Mouse (Mus musculus): ENCODE data around the gene Hcar1. TPM values are rescaled to one million over a fixed set of nuclear protein-coding genes. Genes with fewer than 3 reads are reported as not detected.

Hcar1 gene
- total RNA-seq (2014; rRNA removed; ENCODE audit: low replicate concordance) (5.3 TPM in 1 of 2 replicates, not detected in the other), polyA plus RNA-seq (2015; fragmentation: Nextera tagmentation; extraction: Ambion mirVana) (0.18 and 0.19 TPM in 2 replicates)

- Histone ChIP-seq H3K4me1 (ENCODE audit: control insufficient read depth, insufficient read depth) (no peaks in the 10 kb centered on the region), H3K9me3 (replicated peaks; ENCODE audit: control insufficient read depth, low read length) (no peaks in the 10 kb centered on the region), H3K4me3 (ENCODE audit: low read depth, low read length) (peak within 1 kb of the TSS; percentile 15; the same call in 1 of the 2 replicates), H3K36me3 (replicated peaks; ENCODE audit: control insufficient read depth, insufficient read depth, low read length) (no peaks in the 10 kb centered on the region), H3K9ac (replicated peaks; ENCODE audit: low read depth, low read length) (0 out of 2 replicates have a peak within 1 kb of the TSS, but pooled peaks have one; percentile 31), H3K27ac (ENCODE audit: low read depth) (no peak within 1 kb of the TSS), H3K4me2 (ENCODE audit: low read depth, low read length) (peak within 1 kb of the TSS; percentile 28), H3K27me3 (ENCODE audit: control insufficient read depth, insufficient read depth, low read length) (no peaks in the 10 kb centered on the region)
- 0 out of 2 replicates have a peak, but pooled peaks have one; percentile 24 for ATAC-seq (ENCODE audit: insufficient read depth, low read depth)
- no peak for DNase-seq (ENCODE audit: low spot score)
- 36% methylated on average over 12 of the region's 12 CpGs for WGBS
- no peak for TF ChIP-seq CTCF (IDR thresholded peaks at IDR 0.05; ENCODE audit: low read depth)
- TF ChIP-seq EP300 (IDR thresholded peaks at IDR 0.05; ENCODE audit: low read depth): no peak
Measured at GRCm38 (mm10) chr5:123879928-123880327, at the start of gene Hcar1. TSS of gene Hcar1 (minus strand) at chr5:123880020.

- Histone ChIP-seq H3K36me3 (replicated peaks; ENCODE audit: control insufficient read depth, insufficient read depth, low read length) (peaks cover 65% of the 10 kb centered on the region), H3K27me3 (ENCODE audit: control insufficient read depth, insufficient read depth, low read length) (no peaks in the 10 kb centered on the region), H3K9ac (replicated peaks; ENCODE audit: low read depth, low read length) (no peak within 1 kb of the TSS), H3K4me3 (ENCODE audit: low read depth, low read length) (no peak within 1 kb of the TSS), H3K9me3 (replicated peaks; ENCODE audit: control insufficient read depth, low read length) (no peaks in the 10 kb centered on the region), H3K4me2 (ENCODE audit: low read depth, low read length) (no peak within 1 kb of the TSS), H3K4me1 (ENCODE audit: control insufficient read depth, insufficient read depth) (peaks cover 6% of the 10 kb centered on the region; the same call in 1 of the 2 replicates), H3K27ac (ENCODE audit: low read depth) (no peak within 1 kb of the TSS)
- TF ChIP-seq CTCF (IDR thresholded peaks at IDR 0.05; ENCODE audit: low read depth): no peak
- TF ChIP-seq EP300 (IDR thresholded peaks at IDR 0.05; ENCODE audit: low read depth): no peak
- DNase-seq (ENCODE audit: low spot score): no peak
- ATAC-seq (ENCODE audit: insufficient read depth, low read depth): no peak
- WGBS: 91% methylated on average over 9 of the region's 9 CpGs
Measured at GRCm38 (mm10) chr5:123927118-123927517, 47.3 kb upstream of the Hcar1 start, which contains the start of gene Gm43518. TSS of gene Gm43518 (plus strand) at chr5:123927418.

- Histone ChIP-seq H3K4me3 (ENCODE audit: low read depth, low read length) (no peak overlapping the region), H3K4me1 (ENCODE audit: control insufficient read depth, insufficient read depth) (no peaks in the 10 kb centered on the region), H3K27me3 (ENCODE audit: control insufficient read depth, insufficient read depth, low read length) (no peaks in the 10 kb centered on the region), H3K9ac (replicated peaks; ENCODE audit: low read depth, low read length) (no peak overlapping the region), H3K36me3 (replicated peaks; ENCODE audit: control insufficient read depth, insufficient read depth, low read length) (peaks cover 90% of the 10 kb centered on the region), H3K9me3 (replicated peaks; ENCODE audit: control insufficient read depth, low read length) (no peaks in the 10 kb centered on the region), H3K4me2 (ENCODE audit: low read depth, low read length) (no peak overlapping the region), H3K27ac (ENCODE audit: low read depth) (no peak overlapping the region)
- DNase-seq (ENCODE audit: low spot score) (no peak), ATAC-seq (ENCODE audit: insufficient read depth, low read depth) (no peak)
- 91% methylated on average over 6 of the region's 6 CpGs for WGBS
- TF ChIP-seq EP300 (IDR thresholded peaks at IDR 0.05; ENCODE audit: low read depth): no peak
- TF ChIP-seq CTCF (IDR thresholded peaks at IDR 0.05; ENCODE audit: low read depth): no peak
Measured at GRCm38 (mm10) chr5:123922112-123922511, 42.3 kb upstream of the Hcar1 start.

- Histone ChIP-seq H3K9me3 (replicated peaks; ENCODE audit: control insufficient read depth, low read length) (no peaks in the 10 kb centered on the region), H3K4me1 (ENCODE audit: control insufficient read depth, insufficient read depth) (no peaks in the 10 kb centered on the region), H3K9ac (replicated peaks; ENCODE audit: low read depth, low read length) (no peak overlapping the region), H3K27ac (ENCODE audit: low read depth) (no peak overlapping the region), H3K4me3 (ENCODE audit: low read depth, low read length) (no peak overlapping the region), H3K36me3 (replicated peaks; ENCODE audit: control insufficient read depth, insufficient read depth, low read length) (peaks cover 61% of the 10 kb centered on the region), H3K27me3 (ENCODE audit: control insufficient read depth, insufficient read depth, low read length) (no peaks in the 10 kb centered on the region), H3K4me2 (ENCODE audit: low read depth, low read length) (no peak overlapping the region)
- ATAC-seq (ENCODE audit: insufficient read depth, low read depth): no peak
- WGBS: 88% methylated on average over 3 of the region's 3 CpGs
- no peak for DNase-seq (ENCODE audit: low spot score)
- TF ChIP-seq EP300 (IDR thresholded peaks at IDR 0.05; ENCODE audit: low read depth) (no peak), CTCF (IDR thresholded peaks at IDR 0.05; ENCODE audit: low read depth) (no peak)
Measured at GRCm38 (mm10) chr5:123914852-123915251, 35.0 kb upstream of the Hcar1 start.

GRCm38 (mm10) chr5:123907631-123907977, 27.8 kb upstream of the Hcar1 start:
- Histone ChIP-seq H3K27ac (ENCODE audit: low read depth) (peak overlapping the region; percentile 82), H3K9me3 (replicated peaks; ENCODE audit: control insufficient read depth, low read length) (no peaks in the 10 kb centered on the region), H3K27me3 (ENCODE audit: control insufficient read depth, insufficient read depth, low read length) (no peaks in the 10 kb centered on the region), H3K4me2 (ENCODE audit: low read depth, low read length) (peak overlapping the region; percentile 89), H3K4me1 (ENCODE audit: control insufficient read depth, insufficient read depth) (peaks cover 8% of the 10 kb centered on the region; the same call in 1 of the 2 replicates), H3K9ac (replicated peaks; ENCODE audit: low read depth, low read length) (peak overlapping the region; percentile 97), H3K4me3 (ENCODE audit: low read depth, low read length) (peak overlapping the region; percentile 94), H3K36me3 (replicated peaks; ENCODE audit: control insufficient read depth, insufficient read depth, low read length) (peaks cover 41% of the 10 kb centered on the region)
- ATAC-seq (ENCODE audit: insufficient read depth, low read depth): no peak
- 4% methylated on average over 10 of the region's 10 CpGs for WGBS
- no peak for DNase-seq (ENCODE audit: low spot score)
- TF ChIP-seq CTCF (IDR thresholded peaks at IDR 0.05; ENCODE audit: low read depth) (no peak), EP300 (IDR thresholded peaks at IDR 0.05; ENCODE audit: low read depth) (no peak)

Measured in heart, postnatal 0 days (tissue).